Mouse (Mus musculus) embryonic facial prominence, embryonic 13.5 days (tissue): Measurements from ENCODE around the gene Cyp2d9. TPM values are rescaled to one million over a fixed set of nuclear protein-coding genes. Genes with fewer than 3 reads are reported as not detected.
"Not testable (repeated sequence)": the region's sequence is repeated elsewhere in the genome, so short reads cannot be mapped to it uniquely, and the experiment has no call there.

ENCODE experiments used
- ATAC-seq: fragments of 200-750 bp; cut with Nextera tagmentation; 2 replicates; pipeline ENCODE4 v1.8.0; 2017; ENCODE audit warnings: low read depth; ENCODE audit not compliant: insufficient number of reproducible peaks, insufficient read depth, low FRiP score, low TSS enrichment
- H3K27ac ChIP-seq: fragments of 300-500 bp; sonication (generic); 2 replicates; pipeline ENCODE4 v1.5.1; 2015; ENCODE audit warnings: moderate library complexity, mild to moderate bottlenecking, inconsistent platforms
- H3K27me3 ChIP-seq: fragments of 300-500 bp; sonication (generic); 2 replicates; pipeline ENCODE4 v1.6.1; 2015; ENCODE audit warnings: mild to moderate bottlenecking, inconsistent platforms
- H3K36me3 ChIP-seq: fragments of 300-500 bp; sonication (generic); 2 replicates; pipeline ENCODE4 v1.6.1; 2015; ENCODE audit warnings: mild to moderate bottlenecking, inconsistent platforms
- H3K4me1 ChIP-seq: fragments of 300-500 bp; sonication (generic); 2 replicates; pipeline ENCODE4 v1.6.1; 2015; ENCODE audit warnings: inconsistent platforms
- H3K4me2 ChIP-seq: fragments of 300-500 bp; sonication (generic); 2 replicates; pipeline ENCODE4 v1.6.1; 2015; ENCODE audit warnings: moderate library complexity, mild to moderate bottlenecking, inconsistent platforms
- H3K4me3 ChIP-seq: fragments of 300-500 bp; sonication (generic); 2 replicates; pipeline ENCODE4 v1.5.1; 2015; ENCODE audit warnings: mild to moderate bottlenecking, inconsistent platforms
- H3K9ac ChIP-seq: fragments of 300-500 bp; sonication (generic); 2 replicates; pipeline ENCODE4 v1.6.1; 2015; ENCODE audit warnings: mild to moderate bottlenecking, inconsistent platforms
- H3K9me3 ChIP-seq: fragments of 300-500 bp; sonication (generic); 2 replicates; pipeline ENCODE4 v1.6.1; 2016; ENCODE audit warnings: inconsistent platforms
- WGBS: fragments of 180-500 bp; shearing (Covaris S2); methylation state at CpG from one replicate; pipeline ENCODE4 v1.1.7; 2015; ENCODE audit warnings: mixed read lengths; 5-methylcytosine and 5-hydroxymethylcytosine counted together
- polyA plus RNA-seq: library from polyadenylated mRNA; unstranded; fragments of >200 nt; fragmentation: Nextera tagmentation; extraction: Ambion mirVana; gene quantifications from 2 replicates; pipeline ENCODE4 v1.2.1, GENCODE M21; 2015

Gene Cyp2d9
- polyA plus RNA-seq, 1 experiment from 2014 or later: not detected

GRCm38 (mm10) chr15:82416797-82417789 lies 16.1 kb upstream of the Cyp2d9 start:
- Histone ChIP-seq H3K9ac (peak overlapping the region; percentile 51), H3K4me3 (0 out of 2 replicates have a peak overlapping the region, but pooled peaks have one; percentile 3), H3K36me3 (no peaks in the 10 kb centered on the region), H3K4me1 (peaks cover 8% of the 10 kb centered on the region; the same call in 1 of the 2 replicates), H3K27ac (0 out of 2 replicates have a peak overlapping the region, but pooled peaks have one; percentile 28), H3K27me3 (no peaks in the 10 kb centered on the region), H3K4me2 (peak overlapping the region; percentile 44), H3K9me3 (no peaks in the 10 kb centered on the region)
- WGBS: 22% methylated on average over 16 of the region's 16 CpGs
- ATAC-seq: peak; percentile 62; the same call in 1 of the 2 replicates

DNA sequence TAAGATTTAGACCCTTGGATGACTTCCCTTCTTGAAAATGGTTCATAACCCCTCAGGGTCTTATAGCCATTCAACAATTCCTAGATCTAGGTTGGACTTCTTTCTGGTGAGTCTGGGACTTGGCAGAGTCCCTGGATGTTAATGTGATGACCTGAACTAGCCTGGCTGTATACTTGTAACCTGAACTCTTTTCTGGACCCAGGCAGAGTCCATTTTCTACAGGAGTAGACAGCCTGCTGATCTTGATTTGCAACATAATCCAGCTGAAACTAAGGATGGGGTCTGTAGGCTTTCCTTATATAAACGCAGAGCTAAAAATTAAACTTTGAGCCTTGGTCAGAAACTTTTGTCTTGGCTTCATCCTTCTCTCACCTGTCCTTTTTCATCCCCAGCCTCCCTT lies 14.6 kb upstream of the Cyp2d9 start:
- no peak overlapping the region for H3K4me2 ChIP-seq
- peaks cover 8% of the 10 kb centered on the region; the same call in 1 of the 2 replicates for H3K4me1 ChIP-seq
- H3K27me3 ChIP-seq: no peaks in the 10 kb centered on the region
- no peak overlapping the region for H3K4me3 ChIP-seq
- H3K36me3 ChIP-seq: no peaks in the 10 kb centered on the region
- WGBS: 61% methylated on average over 1 of the region's 1 CpGs
- no peak overlapping the region for H3K27ac ChIP-seq
- H3K9me3 ChIP-seq: no peaks in the 10 kb centered on the region
- ATAC-seq: no peak
- no peak overlapping the region for H3K9ac ChIP-seq

- Histone ChIP-seq H3K9me3 (no peaks in the 10 kb centered on the region), H3K9ac (no peak overlapping the region), H3K4me2 (no peak overlapping the region), H3K4me3 (no peak overlapping the region), H3K36me3 (no peaks in the 10 kb centered on the region), H3K27ac (no peak overlapping the region), H3K27me3 (no peaks in the 10 kb centered on the region), H3K4me1 (no peaks in the 10 kb centered on the region)
- no peak for ATAC-seq
- WGBS: 75% methylated on average over 4 of the region's 4 CpGs
Measured at GRCm38 (mm10) chr15:82422935-82423334, 10.3 kb upstream of the Cyp2d9 start.

GRCm38 (mm10) chr15:82423471-82423870 lies 9.8 kb upstream of the Cyp2d9 start:
- H3K27ac ChIP-seq: no peak overlapping the region
- no peaks in the 10 kb centered on the region for H3K27me3 ChIP-seq
- H3K4me3 ChIP-seq: no peak overlapping the region
- H3K9ac ChIP-seq: no peak overlapping the region
- H3K36me3 ChIP-seq: no peaks in the 10 kb centered on the region
- no peak overlapping the region for H3K4me2 ChIP-seq
- ATAC-seq: no peak
- no peaks in the 10 kb centered on the region for H3K9me3 ChIP-seq
- 77% methylated on average over 3 of the region's 3 CpGs for WGBS
- no peaks in the 10 kb centered on the region for H3K4me1 ChIP-seq

DNA sequence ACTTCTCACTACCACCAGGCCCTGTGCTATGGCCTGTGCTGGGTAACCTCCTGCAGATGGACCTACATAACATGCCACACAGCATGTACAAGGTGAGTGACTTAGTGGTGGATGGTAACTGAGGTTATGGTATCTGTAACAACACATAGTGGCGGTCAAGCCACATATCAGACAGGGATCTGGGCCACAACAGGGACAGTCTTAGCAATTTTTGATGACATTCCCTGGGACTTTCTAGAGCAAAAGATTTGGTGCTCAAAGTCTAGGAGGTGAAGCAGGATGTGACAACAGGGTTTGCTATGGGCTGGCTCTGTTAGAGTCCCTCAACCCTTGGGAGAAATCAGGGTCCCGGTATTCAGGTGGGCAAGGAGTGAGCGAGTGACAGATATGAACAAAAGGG lies 384 bp downstream of the Cyp2d9 start:
- Histone ChIP-seq H3K4me2 (no peak overlapping the region), H3K36me3 (no peaks in the 10 kb centered on the region), H3K9me3 (peaks cover 17% of the 10 kb centered on the region), H3K27me3 (no peaks in the 10 kb centered on the region), H3K4me1 (no peaks in the 10 kb centered on the region), H3K9ac (no peak overlapping the region), H3K27ac (no peak overlapping the region), H3K4me3 (no peak overlapping the region)
- no peak for ATAC-seq
- WGBS: 95% methylated on average over 3 of the region's 3 CpGs

DNA sequence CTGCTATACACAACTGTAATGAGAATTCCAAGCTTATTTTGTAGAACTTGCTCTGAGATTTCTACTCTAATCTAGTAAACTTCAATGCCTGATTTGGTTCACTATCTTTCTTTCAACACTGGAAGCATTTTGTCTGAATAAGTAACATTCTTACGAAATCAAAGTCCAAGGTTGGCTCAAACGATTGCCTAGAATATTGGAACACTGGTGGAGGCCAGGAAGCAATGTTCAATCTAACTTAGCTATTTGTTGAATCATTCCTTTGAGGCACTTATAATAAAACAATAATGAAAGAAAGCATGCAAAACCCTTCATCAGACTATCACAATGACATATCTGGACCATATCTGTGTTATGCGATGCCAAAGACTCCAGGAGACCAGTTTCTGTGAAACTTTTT lies 1.3 kb downstream of the Cyp2d9 start:
- no peak overlapping the region for H3K27ac ChIP-seq
- no peaks in the 10 kb centered on the region for H3K27me3 ChIP-seq
- H3K4me2 ChIP-seq: no peak overlapping the region
- 90% methylated on average over 3 of the region's 3 CpGs for WGBS
- no peaks in the 10 kb centered on the region for H3K4me1 ChIP-seq
- H3K9ac ChIP-seq: no peak overlapping the region
- H3K4me3 ChIP-seq: no peak overlapping the region
- H3K9me3 ChIP-seq: peaks cover 17% of the 10 kb centered on the region
- ATAC-seq: no peak
- H3K36me3 ChIP-seq: no peaks in the 10 kb centered on the region

DNA sequence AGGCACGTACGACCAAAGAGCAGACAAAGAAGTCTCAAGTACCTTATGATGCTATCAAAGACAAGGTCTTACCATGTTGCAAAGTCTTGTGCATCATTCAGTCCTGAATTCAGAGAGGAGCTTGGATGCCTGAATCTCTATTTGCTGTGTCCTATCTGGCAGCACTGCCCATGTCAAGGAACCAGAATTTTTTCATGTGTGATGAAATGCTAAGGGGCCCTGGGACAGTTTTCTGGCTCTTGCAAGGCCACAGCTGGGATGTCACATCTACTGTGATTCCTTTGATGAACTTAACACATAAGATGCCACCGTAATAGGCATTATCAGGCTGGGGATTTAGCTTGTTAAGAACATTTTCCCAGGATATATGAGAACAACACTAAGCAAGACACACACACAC lies 1.8 kb downstream of the Cyp2d9 start:
- no peak overlapping the region for H3K4me3 ChIP-seq
- WGBS: 85% methylated on average over 3 of the region's 3 CpGs
- ATAC-seq: no peak

GRCm38 (mm10) chr15:82435606-82436005 lies 2.4 kb downstream of the Cyp2d9 start:
- Histone ChIP-seq H3K4me2 (no peak overlapping the region), H3K4me1 (no peaks in the 10 kb centered on the region), H3K9me3 (peaks cover 14% of the 10 kb centered on the region), H3K27me3 (no peaks in the 10 kb centered on the region), H3K9ac (no peak overlapping the region), H3K36me3 (no peaks in the 10 kb centered on the region), H3K4me3 (no peak overlapping the region), H3K27ac (no peak overlapping the region)
- ATAC-seq: no peak
- 89% methylated on average over 2 of the region's 2 CpGs for WGBS

More for the DNA sequence above, 1.8 kb downstream of the Cyp2d9 start:
- Histone ChIP-seq H3K9ac (no peak overlapping the region), H3K27ac (no peak overlapping the region), H3K4me1 (no peaks in the 10 kb centered on the region), H3K27me3 (no peaks in the 10 kb centered on the region), H3K4me2 (no peak overlapping the region), H3K9me3 (peaks cover 14% of the 10 kb centered on the region), H3K36me3 (no peaks in the 10 kb centered on the region)

DNA sequence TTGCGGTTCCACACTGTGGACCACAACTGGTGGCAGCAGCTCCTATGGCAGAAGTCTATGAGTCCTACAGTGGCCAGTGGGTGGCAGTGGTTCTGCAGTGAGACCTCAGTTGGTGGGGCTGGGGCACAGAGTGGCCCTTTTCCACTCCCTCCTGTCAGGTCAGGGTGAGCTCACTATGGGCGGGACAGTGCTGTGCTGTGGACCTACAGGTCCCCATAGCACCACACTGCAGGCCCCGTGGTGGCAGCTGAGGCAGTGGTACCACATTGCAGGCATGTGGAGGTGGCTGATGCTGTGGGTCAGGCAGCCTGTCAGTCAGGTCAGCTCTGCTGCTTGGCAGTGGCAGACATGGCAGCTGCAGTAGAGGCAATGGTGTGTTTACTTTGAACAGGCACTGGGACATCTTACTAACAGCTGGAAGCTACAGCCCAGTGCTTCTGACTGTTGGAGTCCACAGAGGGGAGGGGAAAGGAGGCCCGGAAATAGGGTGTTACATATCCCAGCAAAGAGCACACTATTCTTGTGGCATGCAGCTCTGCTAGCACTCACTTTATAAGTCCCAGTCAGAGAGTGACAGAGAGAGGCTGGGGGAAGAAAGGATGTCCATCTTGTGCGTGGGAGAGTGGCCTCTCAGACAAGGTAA lies 4.9 kb downstream of the Cyp2d9 start:
- H3K27me3 ChIP-seq: no peaks in the 10 kb centered on the region
- H3K4me2 ChIP-seq: no peak overlapping the region
- peaks cover 9% of the 10 kb centered on the region for H3K9me3 ChIP-seq
- no peaks in the 10 kb centered on the region for H3K36me3 ChIP-seq
- no peak for ATAC-seq
- no peak overlapping the region for H3K9ac ChIP-seq
- WGBS: 77% methylated on average over 5 of the region's 5 CpGs
- no peak overlapping the region for H3K27ac ChIP-seq
- H3K4me1 ChIP-seq: no peaks in the 10 kb centered on the region
- no peak overlapping the region for H3K4me3 ChIP-seq

DNA sequence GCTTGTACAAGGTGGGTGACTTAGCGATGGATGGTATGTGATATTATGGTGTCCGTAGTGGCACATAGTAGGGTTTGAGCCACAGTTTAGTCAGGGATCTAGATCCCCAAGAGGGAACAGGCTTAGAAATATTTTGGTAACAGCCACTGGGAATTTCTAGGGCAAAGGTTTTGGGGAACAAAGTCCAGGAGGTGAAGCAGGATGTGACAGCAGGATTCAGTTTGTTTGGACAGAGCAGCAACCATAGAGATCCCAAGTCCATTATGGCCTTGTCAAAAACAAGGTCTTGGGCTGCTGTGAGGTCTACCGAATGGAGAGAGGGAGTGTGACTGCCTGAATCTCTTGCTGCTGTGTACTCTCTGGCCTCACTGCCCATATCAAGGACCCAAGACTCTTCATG lies 10.4 kb downstream of the Cyp2d9 start:
- no peaks in the 10 kb centered on the region for H3K27me3 ChIP-seq
- H3K4me3 ChIP-seq: no peak overlapping the region
- H3K9me3 ChIP-seq: no peaks in the 10 kb centered on the region
- WGBS: 88% methylated on average over 3 of the region's 3 CpGs
- ATAC-seq: no peak
- no peak overlapping the region for H3K9ac ChIP-seq
- no peaks in the 10 kb centered on the region for H3K4me1 ChIP-seq
- no peak overlapping the region for H3K27ac ChIP-seq
- H3K4me2 ChIP-seq: no peak overlapping the region
- H3K36me3 ChIP-seq: no peaks in the 10 kb centered on the region

GRCm38 (mm10) chr15:82445196-82445595 lies 12.0 kb downstream of the Cyp2d9 start:
- Histone ChIP-seq H3K27me3 (no peaks in the 10 kb centered on the region), H3K4me2 (no peak overlapping the region), H3K27ac (no peak overlapping the region), H3K4me1 (no peaks in the 10 kb centered on the region), H3K9me3 (no peaks in the 10 kb centered on the region), H3K9ac (no peak overlapping the region), H3K4me3 (no peak overlapping the region), H3K36me3 (no peaks in the 10 kb centered on the region)
- no peak for ATAC-seq
- 72% methylated on average over 8 of the region's 8 CpGs for WGBS

- ATAC-seq: not testable (repeated sequence)
- WGBS: 78% methylated on average over 2 of the region's 2 CpGs
Measured at GRCm38 (mm10) chr15:82450045-82450444, 16.8 kb downstream of the Cyp2d9 start.

More at GRCm38 (mm10) chr15:82450045-82450444, 16.8 kb downstream of the Cyp2d9 start:
- H3K9ac ChIP-seq, H3K4me1 ChIP-seq, H3K36me3 ChIP-seq, H3K4me2 ChIP-seq, H3K4me3 ChIP-seq, H3K27me3 ChIP-seq, H3K9me3 ChIP-seq, H3K27ac ChIP-seq: not testable (repeated sequence)
